In genomic region chr15:93229028-93229427, GRCm38 (mm10) we compare ENCODE assay signal across 17 mouse cellular contexts. TPM values are rescaled to one million over a fixed set of nuclear protein-coding genes. Genes with fewer than 3 reads are reported as not detected.
DNase-seq lines count a peak whose midpoint lies in the region; ATAC-seq and TF ChIP-seq lines count a peak whose summit lies in the region.
"Had no signal": no experiment of that assay in that cellular context is flagged by ENCODE, and none has a peak within 500 bp of the region (broad histone marks: within the 10 kb centered on the region; RNA-seq: fewer than 3 reads in every experiment).

No protein-coding gene starts in this region.

- no peaks in the 10 kb centered on the region for H3K27me3 ChIP-seq in limb, embryonic 14.5 days (ENCODE audit: control insufficient read depth, insufficient read depth, low read length)
- no peaks in the 10 kb centered on the region for H3K27me3 ChIP-seq in limb, embryonic 10.5 days (ENCODE audit: low read depth, poor library complexity, severe bottlenecking)
- H3K27me3 ChIP-seq: heart, embryonic 13.5 days had no signal

- H3K4me1 ChIP-seq in limb, embryonic 14.5 days (ENCODE audit: control insufficient read depth, insufficient read depth, low read length) = 0 out of 2 replicates have a peak, but pooled peaks cover 4% of the 10 kb centered on the region
- H3K4me1 ChIP-seq in limb, embryonic 10.5 days = no peaks in the 10 kb centered on the region
- H3K4me1 ChIP-seq: heart, embryonic 13.5 days had no signal

- H3K36me3 ChIP-seq in limb, embryonic 14.5 days (ENCODE audit: control insufficient read depth, insufficient read depth, low read length) = no peaks in the 10 kb centered on the region
- no peaks in the 10 kb centered on the region for H3K36me3 ChIP-seq in limb, embryonic 10.5 days
- H3K36me3 ChIP-seq: heart, embryonic 13.5 days had no signal

- no peak overlapping the region for H3K9ac ChIP-seq in limb, embryonic 14.5 days (ENCODE audit: low read depth, low read length, severe bottlenecking)
- H3K9ac ChIP-seq: heart, embryonic 13.5 days had no signal

- no peak overlapping the region for H3K4me3 ChIP-seq in limb, embryonic 14.5 days (replicated peaks; ENCODE audit: low read length)
- no peak overlapping the region for H3K4me3 ChIP-seq in limb, embryonic 10.5 days
- H3K4me3 ChIP-seq: heart, embryonic 13.5 days had no signal

- DNase-seq in limb, embryonic 14.5 days (ENCODE audit: low spot score) = peak; percentile 1
- DNase-seq in limb, embryonic 10.5 days (ENCODE audit: low spot score) = no peak
- DNase-seq in lung, postnatal 14 days = no peak
- no peak for DNase-seq in urinary bladder, adult 2 months (ENCODE audit: low spot score)
- DNase-seq in lung, adult 18-20 months = no peak
- DNase-seq: adrenal gland, adult 2 months; cerebellum, postnatal 14 days; gastrocnemius, postnatal 36 days; heart, postnatal 4 days; kidney, adult 9 months; layer of hippocampus, postnatal 36 days; lung, adult 2 months; right cerebral cortex, postnatal 4 days had no signal

- no peaks in the 10 kb centered on the region for H3K9me3 ChIP-seq in limb, embryonic 14.5 days (ENCODE audit: control insufficient read depth, low read length)
- no peaks in the 10 kb centered on the region for H3K9me3 ChIP-seq in limb, embryonic 10.5 days (replicated peaks)

- 85% methylated on average over 11 of the region's 11 CpGs for WGBS in limb, embryonic 14.5 days
- 88% methylated on average over 11 of the region's 11 CpGs for WGBS in limb, embryonic 10.5 days

- no peak for ATAC-seq in limb, embryonic 14.5 days (ENCODE audit: low FRiP score, low read depth)
- peak; percentile 89 for ATAC-seq in inflammation-experienced regulatory T-cells, adult 6 months
- ATAC-seq in neutrophil, adult 5-6 weeks (ENCODE audit: extremely low read depth, insufficient number of reproducible peaks, low FRiP score, poor library complexity, severe bottlenecking) = 0 out of 2 replicates have a peak, but pooled peaks have one; percentile 9

- no peak overlapping the region for H3K4me2 ChIP-seq in limb, embryonic 14.5 days (replicated peaks; ENCODE audit: low read depth, low read length, severe bottlenecking)
- H3K4me2 ChIP-seq: heart, embryonic 13.5 days had no signal

- H3K27ac ChIP-seq in limb, embryonic 14.5 days (replicated peaks; ENCODE audit: low read depth, low read length) = no peak overlapping the region
- no peak overlapping the region for H3K27ac ChIP-seq in limb, embryonic 10.5 days
- H3K27ac ChIP-seq: heart, embryonic 13.5 days; macrophage had no signal

- TF ChIP-seq POLR2A in limb, embryonic 14.5 days (IDR thresholded peaks at IDR 0.05; ENCODE audit: borderline replicate concordance, extremely low read depth, insufficient read depth, insufficient read length) = no peak

RNA-seq across cellular contexts. Expression of gene Gxylt1, which starts 46.0 kb away (rescaled TPM):
- 13.7 and 18.7 TPM in 2 replicates for polyA plus RNA-seq in limb, embryonic 14.5 days (2012; rRNA removed)
- 17.4 and 17.5 TPM in 2 replicates for polyA plus RNA-seq in limb, embryonic 14.5 days (2014; fragmentation: Nextera tagmentation; extraction: Ambion mirVana)
- polyA plus RNA-seq in limb, embryonic 10.5 days (2016; fragmentation: Nextera tagmentation; extraction: Ambion mirVana) = 15.6 and 21.7 TPM in 2 replicates
- polyA plus RNA-seq in inflammation-experienced regulatory T-cells, adult 6 months (2017; shearing (Covaris generic)) = 1 to 10 TPM; 6.8 to 7.2 (median 7.0) TPM
- total RNA-seq in neutrophil, adult 5-6 weeks (2017) = 49.0 and 56.4 TPM in 2 replicates
- polyA plus RNA-seq in urinary bladder, adult 2 months (2012; rRNA removed) = 5.9 and 8.2 TPM in 2 replicates
